Mouse (Mus musculus) layer of hippocampus, adult 18-20 months (tissue): ENCODE measurements at regions not wholly inside any gene's neighbourhood (a gene's known extent, or its start where the extent isn't known, plus 50 kb on each side); places are given as distances from the start of the nearest gene placed in this dataset.

Source experiments
- DNase-seq, 2 experiments: peaks; one replicate each; pipeline ENCODE4 v3.0.0; 2022; ENCODE audit warnings: low spot score in 2 of 2

DNA sequence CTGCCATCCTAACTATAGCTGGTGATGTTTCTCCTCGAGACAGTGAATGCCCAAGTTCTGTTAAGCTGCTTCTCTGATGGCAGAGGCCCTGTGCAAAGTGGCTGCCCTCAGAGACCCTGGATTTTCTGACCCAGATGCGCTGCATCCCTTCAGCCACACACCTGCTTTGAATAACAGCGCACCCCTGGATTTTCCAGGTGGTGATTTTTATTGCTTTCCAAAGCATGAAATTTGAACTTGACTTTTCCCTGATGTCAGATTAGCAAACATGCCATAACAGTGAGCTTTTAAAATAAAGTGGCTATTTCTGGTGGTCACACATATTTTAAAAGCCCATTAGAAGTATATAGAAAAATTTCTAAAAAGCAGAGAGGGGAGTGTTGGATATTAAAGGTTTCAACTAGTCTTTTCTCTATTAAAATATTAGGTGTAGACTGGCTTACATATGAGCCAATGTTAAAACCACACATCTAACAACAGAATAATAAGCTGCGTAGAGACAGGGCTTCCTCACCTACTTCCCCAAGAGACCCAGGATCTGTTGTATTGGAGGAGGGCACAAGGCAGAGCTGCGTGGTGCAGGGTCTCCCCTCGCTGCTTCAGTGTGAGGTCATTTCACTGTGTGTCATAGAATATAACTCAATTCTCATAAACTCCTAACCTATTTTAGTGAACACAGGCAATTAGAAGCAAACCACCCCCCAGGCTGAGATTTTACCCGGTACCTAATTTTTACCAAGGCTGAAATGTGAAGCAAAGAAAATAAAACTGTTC is 280.3 kb downstream of the Ccdc91 start:
- no peak for DNase-seq

DNA sequence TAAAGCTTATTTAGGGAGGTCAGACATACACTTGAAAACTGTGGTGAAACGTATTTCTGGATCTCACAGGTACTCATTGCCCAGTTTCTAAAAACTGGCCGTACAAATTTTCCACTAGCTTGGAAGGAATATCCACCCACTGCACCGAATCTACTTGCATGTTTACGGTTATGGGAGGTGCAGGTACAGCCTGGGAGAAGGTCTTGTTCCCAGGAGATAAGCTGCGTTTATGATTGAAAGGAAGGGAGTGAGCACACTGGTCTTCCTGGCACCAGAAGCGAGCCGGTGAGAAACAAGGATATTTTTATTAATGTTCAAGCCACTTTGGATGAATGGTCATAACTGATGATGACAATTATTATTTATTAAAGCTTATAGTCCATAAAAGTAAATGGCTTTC is 283.9 kb downstream of the Ccdc91 start:
- DNase-seq = no peak

DNA sequence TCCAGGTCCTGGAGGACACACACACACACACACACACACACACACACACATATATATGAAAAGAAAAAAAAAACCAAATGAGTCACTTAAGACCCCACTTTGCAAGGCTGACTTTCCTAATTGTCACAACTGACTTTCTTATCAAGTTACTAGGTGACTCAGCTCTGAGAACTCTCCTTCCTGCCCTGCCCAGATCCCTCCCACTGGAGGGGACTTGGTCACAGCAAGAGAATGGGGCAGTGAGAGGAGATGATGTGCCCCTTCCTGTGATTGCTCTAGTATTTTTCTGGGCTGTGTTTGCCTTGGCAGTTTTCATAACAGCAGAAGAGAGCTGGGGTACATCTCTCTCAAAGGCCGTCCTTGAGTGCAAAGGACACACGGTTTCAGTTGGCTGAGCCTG is 284.5 kb downstream of the Ccdc91 start:
- DNase-seq = no peak

DNA sequence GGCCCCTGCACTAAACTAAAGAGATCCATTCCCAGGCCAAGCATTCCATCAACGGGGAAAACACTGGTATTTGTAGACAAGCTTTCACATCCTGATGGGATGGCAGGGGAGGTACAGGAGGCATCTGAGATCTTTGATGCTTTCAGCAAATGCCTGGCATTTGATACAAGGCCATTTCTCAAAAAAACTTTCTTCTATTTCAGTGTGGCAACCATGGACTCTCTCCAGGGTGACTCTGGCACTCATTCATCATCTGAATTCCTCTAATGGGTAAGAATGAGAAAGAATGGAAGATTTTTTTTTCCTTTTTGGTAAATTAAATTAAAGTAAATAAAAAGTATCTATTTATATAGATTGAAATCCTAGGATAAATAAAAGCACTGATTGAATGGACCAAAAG is 281.8 kb upstream of the Far2 start:
- DNase-seq = no peak

DNA sequence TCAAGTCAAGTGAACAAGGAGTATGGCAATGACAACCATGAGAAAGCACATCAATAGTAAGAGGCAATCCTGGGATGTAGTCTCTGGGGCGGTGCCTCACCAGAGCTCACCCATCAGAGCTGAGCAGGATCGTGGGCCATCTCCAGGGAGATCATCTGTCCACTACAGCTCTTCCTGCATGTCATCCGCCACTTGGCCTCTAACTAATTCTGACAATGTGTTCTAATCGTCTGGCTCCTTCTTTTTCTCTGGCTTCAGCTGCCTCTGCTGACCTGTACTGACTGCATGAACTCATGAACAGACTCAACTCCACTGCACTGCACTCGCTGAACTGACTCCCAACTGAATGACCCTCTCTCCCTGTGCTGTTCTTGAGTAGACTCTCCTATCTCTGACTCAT is 277.9 kb upstream of the Far2 start:
- no peak for DNase-seq

DNA sequence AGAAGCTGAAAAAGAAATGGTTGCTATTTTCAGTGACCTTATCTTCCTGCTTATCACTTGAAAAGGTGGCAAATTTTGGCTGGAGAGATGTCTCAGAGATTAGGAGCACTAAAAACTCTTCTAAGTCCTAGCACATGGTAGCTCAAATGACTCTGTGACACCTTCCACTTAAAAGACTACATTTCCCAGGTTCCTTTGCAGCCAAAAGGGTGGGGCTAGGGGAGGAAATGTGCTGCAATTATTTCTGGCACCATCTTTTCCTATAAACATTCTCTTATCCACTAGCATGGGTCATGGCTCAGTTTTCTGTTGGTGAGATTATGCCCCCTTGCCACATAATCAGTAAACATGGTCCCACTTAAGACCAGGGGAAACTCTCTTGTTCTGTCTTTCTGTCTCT is 277.0 kb upstream of the Far2 start:
- DNase-seq = no peak

DNA sequence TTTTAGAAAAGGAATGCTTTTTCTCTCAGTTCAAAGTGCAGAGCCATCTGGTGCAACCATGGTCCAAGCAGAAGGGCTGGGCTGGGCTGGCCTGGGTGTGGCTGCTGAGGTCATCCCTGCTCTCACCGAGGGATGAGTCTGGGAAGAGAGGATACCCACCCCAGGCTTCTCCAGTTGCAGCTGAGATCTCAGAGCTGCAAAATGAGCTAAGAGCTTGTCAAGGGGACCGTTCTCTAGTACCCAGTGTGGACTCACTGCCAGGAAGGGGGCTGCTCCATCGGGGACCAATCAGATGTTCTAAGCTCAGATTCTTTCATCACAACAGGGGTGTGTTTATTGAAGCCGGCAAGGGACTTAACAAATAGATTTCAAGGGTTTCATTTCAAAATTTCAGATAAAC is 275.6 kb upstream of the Far2 start:
- DNase-seq = no peak

DNA sequence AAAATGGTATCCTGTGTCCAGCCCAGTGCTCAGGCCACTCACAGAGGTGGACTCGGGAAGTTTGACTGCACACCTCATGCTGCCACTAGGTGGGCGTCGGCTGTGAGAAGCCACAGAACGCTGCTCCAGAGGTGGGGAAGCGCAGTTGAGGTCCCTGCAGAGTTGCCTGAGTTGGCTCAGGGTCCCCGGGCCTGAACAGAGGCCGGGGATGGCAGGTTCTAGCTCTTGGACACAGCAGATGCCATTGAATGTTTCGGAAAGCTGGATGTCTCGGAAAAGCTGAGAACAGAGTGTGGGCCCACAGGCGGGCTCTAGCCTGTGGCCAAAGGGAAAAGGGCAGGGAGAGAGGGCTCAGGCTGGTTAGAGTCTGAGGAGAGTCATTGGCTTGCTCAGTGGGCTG is 273.2 kb upstream of the Far2 start:
- no peak for DNase-seq

DNA sequence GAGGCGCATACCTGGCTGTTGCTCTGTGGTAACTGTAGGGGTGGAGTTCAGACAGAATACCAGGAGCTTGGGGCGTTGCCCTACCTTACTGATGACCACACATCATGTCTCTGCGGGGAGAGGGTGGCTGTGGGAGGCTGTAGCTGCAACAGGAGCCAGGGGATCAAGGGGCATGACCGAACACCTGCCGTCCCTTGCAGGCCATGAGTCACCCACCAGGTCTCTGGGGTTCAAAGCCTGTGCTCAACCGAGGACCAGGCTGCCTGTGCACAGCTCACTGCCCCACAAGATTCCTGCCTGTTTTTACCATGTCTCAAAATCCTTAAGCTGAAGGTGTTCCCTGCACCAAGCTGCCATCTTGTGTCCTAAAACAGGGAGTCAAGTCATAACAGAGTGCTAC is 272.4 kb upstream of the Far2 start:
- DNase-seq = no peak

DNA sequence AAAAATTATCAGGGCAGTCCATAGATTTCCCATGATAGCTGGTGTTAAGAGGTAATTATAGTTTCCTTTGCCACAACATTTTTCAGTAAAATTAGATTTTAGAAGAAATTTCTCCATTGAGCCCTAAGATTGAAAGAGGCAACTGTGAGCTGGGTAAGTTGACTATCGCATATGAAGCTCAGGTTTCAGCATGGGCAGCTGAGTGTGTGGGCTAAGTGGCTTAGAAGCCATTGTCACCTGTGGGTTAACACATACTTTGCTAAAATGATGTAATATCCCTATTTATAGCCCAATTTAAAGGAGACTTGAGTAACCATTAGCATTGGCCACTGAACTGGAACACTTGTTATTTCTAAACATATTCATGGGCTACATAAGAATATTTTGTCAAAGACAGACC is 267.6 kb upstream of the Far2 start:
- DNase-seq = no peak

DNA sequence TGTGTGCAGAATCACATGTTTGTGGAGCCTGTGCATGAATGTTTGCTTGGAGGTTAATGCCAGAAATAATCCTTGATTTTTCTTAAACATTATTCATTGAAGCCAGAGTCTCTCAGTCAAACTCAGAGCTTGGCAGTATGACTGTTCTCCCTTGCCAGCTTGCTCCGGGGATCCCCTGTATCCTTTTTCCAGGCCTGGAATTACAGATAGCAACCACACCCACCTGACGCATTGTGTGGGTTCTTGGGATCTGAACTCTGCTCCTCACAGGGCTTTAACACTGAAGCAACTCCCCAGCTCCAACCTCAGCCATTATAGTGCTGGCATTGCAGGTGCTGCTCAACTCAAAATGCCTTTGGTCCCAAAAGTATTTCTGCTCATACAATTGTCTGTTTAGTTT is 262.8 kb upstream of the Far2 start:
- no peak for DNase-seq

DNA sequence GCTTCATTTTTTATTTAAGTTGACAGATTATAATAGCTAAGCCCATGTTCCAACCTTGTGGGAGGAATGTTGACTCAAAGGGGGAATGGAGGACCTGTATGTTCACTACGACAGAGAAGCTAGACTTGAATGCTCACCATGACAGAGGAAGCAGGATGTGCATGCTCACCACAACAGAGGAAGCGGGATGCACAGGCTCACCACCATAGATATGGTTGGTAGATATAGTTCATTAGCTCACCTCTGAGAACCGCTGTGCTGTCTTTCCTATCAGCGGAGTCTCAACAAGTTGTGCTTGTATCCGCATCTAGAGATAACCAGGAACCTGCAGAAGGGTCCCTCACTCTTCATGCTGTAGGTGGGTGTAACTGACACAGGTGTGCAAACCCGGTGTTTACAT is 262.2 kb upstream of the Far2 start:
- DNase-seq = no peak

DNA sequence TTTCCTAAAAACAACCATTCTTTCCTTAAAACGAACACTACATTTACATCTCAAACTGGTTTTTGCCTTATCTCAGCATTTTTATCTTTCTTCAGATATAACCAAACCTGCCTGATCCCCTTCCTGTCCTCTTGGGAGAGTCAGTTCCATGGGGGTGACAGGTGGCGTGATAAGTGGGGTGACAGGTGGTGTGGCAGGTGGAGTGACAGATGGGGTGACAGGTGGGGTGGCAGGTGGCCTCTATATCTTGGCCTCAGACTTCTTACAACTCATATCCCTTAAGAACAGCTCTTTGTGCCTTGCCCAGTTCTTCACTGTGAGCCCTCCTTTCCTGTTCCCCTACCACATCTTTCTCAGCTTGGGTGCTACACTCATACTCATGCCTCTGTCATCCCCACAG is 259.0 kb upstream of the Far2 start:
- no peak for DNase-seq

DNA sequence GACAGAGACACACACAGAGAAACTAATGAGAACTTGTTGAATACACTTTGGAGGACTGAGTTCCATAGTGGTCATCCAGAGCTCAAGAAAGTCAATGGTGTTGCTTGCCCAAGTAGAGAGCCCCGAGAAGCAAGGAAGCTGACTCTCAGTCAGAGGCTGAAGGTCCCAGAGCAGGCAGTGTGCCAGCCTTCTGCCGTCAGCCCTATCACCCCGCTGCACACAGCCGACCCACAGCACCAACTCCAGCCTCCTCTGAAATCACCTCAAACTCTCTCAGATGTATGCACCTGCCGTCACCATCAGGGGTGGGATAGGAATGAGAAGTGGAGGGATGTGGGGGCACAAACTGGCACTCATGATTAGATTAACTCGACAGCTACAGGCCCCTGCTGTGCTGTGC is 257.9 kb upstream of the Far2 start:
- DNase-seq = no peak

DNA sequence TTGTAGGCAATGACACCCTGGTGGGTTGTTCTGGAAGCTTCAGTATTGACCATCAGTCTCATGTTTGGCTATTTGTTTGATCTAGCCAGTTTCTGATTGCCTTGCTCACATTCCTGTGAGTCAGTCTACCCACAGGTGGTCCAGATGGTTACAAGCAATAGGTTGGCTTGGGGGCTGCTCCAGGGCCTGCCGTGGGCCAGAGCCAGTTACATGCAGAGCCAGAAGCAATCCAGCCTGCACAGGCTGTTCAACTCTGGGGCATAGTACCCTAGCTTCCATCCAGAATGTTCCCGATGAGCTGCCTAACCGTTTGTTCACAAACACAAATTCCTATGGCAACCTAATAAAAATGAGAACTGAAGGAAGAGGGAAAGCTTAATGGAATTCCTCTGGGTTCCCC is 253.2 kb upstream of the Far2 start:
- peak in 1 of 2 experiments; percentile 24 for DNase-seq

DNA sequence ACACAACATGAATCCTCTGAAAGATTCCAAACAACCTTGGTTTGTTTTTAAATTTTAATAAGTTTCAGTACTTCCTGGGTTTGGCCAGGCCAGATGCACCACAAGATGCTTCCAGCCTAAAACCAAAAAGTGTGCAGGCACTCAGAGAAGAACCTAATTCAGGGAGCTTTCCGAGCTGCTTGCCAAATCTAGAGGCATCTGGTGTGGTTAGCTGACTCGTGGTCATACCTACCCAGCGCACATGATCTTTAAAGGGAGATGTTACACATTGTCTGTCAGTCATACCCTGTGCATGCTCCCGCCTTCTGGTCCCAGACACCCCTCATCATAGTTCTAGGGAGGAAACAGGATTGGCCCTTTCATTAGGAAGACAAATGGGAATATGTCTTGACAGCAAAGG is 252.7 kb upstream of the Far2 start:
- DNase-seq = no peak

DNA sequence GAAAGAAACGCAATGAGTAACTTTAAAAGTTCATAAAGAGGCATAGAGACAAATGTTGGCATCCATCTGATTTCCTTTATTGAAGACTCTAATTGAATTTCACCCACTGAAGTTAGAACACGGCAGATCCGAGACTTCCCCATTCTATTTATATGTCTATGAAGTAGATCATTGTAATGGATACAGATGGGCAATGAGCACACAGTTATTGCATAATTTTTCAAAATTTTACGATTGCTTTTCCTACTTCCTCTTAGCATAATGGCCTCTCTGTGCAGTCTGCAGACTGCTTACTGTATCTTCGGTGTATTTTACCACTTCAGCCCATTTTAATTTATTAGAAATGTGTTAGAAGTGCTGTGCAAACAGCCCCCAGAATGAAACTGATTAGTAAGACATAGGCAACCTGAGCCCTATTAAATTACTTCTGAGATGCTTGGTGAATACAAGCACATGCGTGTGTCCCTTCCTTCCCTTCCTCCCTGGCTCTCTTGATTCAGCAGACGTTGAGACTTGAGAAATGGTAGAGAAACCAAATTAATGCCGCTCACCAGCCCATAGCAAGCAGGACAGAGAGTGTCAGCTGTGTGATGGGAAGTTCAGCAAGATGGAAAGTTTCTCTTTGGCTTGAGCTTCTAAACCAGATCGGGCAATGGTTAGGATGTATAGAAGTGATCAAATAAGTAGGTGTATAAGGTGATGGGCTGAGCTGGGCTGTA is 247.9 kb upstream of the Far2 start:
- DNase-seq = peak in 1 of 2 experiments; percentile 2

DNA sequence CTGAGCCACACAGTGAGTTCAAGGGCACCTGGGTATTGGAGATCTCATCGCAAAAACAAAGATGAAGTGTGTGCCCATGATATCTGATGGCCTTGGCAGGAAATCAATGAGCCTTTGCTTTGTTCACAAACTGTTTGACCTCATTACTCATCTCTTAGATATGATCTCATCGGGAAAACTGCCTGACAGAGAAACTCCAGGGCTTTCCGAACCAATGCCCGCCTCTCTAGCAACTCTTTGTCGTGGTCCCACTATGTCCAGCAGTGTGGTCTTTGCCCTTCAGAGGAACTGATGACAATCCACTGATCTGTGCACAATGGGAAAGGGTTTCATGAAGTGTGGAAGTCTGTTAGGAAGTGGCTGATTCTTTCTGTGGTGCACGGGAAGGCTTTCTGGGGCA is 247.2 kb upstream of the Far2 start:
- no peak for DNase-seq

DNA sequence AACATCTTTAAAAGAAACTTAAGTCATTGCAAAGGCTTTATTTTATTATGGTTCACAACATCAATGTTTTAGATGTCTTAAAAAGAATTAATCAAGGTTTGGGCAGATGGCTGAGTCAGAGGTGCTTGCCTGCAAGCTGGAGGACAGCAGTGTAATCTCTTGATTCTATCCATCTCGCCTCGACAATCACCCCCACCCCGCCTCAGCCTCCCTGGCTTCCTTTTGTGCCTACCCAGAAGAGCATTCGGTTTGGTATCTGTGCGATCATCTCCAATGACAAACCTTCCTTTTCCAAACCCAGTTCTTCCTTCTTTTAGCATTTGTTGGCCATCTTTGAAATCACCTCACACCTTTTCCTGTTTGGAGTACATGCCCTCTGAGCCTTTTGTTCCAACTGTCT is 246.2 kb upstream of the Far2 start:
- DNase-seq = no peak

DNA sequence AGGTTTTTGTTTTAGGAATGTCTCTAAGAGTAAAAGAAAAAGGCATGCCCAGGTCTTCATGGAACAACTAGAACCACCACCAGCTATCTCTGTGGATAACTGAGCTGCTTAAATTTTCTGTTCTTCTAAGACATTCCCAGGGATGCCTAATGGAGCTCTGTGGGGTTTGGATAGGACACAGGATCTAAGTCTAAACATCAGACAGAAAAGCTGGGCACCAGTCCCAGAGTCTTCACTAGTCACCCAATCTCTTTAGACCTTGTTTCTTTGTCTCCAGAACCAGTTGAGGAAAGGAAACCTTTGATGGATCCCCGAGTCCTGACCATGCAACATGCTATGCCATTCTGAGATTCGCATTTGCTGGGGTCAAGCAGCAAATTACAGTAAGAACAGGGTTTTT is 243.2 kb upstream of the Far2 start:
- no peak for DNase-seq

DNA sequence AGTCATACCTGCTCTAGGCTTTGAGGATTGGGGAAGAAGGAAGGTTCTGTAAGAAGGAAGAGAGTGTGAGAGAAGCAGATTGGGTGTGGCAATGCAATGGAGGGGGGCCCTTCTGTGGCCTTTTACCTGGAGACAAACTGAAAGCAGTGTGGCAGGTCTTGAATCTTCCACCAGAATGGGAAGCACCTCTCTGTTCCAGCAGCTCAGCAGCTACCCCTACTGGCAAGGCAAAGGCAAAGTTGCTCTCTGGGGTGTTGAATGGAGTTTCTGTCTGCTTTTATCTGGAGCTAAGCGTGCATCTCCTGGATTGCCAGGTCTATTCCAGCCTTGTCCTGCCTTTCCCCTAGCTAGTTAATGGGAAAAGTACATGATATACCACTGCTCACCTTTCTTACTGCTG is 236.3 kb upstream of the Far2 start:
- DNase-seq = peak; percentile 46 to 59

DNA sequence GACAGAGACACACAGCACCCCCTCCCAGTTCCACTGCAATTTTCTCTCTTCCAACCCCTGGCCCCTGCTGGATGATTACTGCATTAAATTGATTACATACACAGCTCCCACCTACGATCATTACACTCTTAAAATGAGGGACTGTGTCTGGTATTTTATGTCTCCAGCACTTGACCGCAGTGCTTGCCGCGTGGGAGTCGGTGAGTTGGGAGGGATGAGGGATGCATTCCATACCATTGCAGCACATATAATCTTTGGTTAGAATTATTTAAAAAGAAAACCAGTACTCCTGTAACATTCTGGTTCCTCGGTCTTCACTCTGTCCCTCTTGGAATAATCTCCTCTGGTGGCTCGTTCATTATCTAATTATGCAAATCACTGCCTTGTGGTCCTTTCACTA is 230.2 kb upstream of the Far2 start:
- DNase-seq = no peak

DNA sequence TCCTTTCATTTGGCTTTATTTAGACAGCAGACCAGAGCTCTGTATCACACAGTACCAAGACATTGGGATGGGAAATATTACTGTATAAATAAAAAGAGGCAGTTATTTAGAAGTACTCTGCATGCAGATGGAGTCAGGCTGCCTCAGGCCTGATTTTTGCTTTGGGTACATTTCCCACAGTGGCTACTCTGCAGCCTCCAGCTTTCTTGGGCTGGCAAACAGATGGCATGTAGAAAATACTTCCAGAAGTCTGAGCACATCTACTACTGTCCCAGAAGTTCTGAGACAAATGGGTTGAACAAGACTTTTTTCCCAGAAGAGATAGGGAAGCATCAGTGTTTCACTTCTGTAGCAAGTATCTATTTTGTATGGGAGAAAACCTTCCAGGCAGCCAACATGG is 229.8 kb upstream of the Far2 start:
- no peak for DNase-seq
